Mouse (Mus musculus): ENCODE measurements around the gene Abcb8.
"Not testable (repeated sequence)": the region's sequence is repeated elsewhere in the genome, so short reads cannot be mapped to it uniquely, and the experiment has no call there.

The Abcb8 gene

GRCm38 (mm10) chr5:24394165-24394894 is 867 bp downstream of the Abcb8 start:
- peak; percentile 87 to 91 for DNase-seq (ENCODE audit: low spot score in 2 of 2)

- not testable (repeated sequence) for DNase-seq (ENCODE audit: low spot score in 2 of 2)
These were observed 2.8 kb downstream of the Abcb8 start for GRCm38 (mm10) chr5:24396254-24396653.

GRCm38 (mm10) chr5:24399686-24400085 is 6.2 kb downstream of the Abcb8 start:
- DNase-seq (ENCODE audit: low spot score in 2 of 2): no peak

GRCm38 (mm10) chr5:24400362-24400761 is 6.9 kb downstream of the Abcb8 start:
- no peak for DNase-seq (ENCODE audit: low spot score in 2 of 2)

GRCm38 (mm10) chr5:24400911-24401605 is 7.6 kb downstream of the Abcb8 start:
- DNase-seq (ENCODE audit: low spot score in 2 of 2): no peak

- DNase-seq (ENCODE audit: low spot score in 2 of 2): no peak
These were observed 8.5 kb downstream of the Abcb8 start for GRCm38 (mm10) chr5:24401969-24402368.

GRCm38 (mm10) chr5:24404594-24405360 is 11.3 kb downstream of the Abcb8 start:
- DNase-seq (ENCODE audit: low spot score in 2 of 2): no peak

GRCm38 (mm10) chr5:24405389-24405876 is 12.0 kb downstream of the Abcb8 start:
- no peak for DNase-seq (ENCODE audit: low spot score in 2 of 2)

GRCm38 (mm10) chr5:24408651-24409050 is 15.2 kb downstream of the Abcb8 start:
- no peak for DNase-seq (ENCODE audit: low spot score in 2 of 2)

- DNase-seq (ENCODE audit: low spot score in 2 of 2): no peak
These were observed 16.0 kb downstream of the Abcb8 start for GRCm38 (mm10) chr5:24409466-24409865.

- no peak for DNase-seq (ENCODE audit: low spot score in 2 of 2)
These were observed 18.6 kb downstream of the Abcb8 start for GRCm38 (mm10) chr5:24412063-24412462.

- no peak for DNase-seq (ENCODE audit: low spot score in 2 of 2)
These were observed 19.7 kb downstream of the Abcb8 start, which contains the start of gene Asic3 for GRCm38 (mm10) chr5:24413042-24413693. Gene Asic3, plus strand, starts transcription at chr5:24413392.

GRCm38 (mm10) chr5:24413938-24414337 is 20.5 kb downstream of the Abcb8 start:
- no peak for DNase-seq (ENCODE audit: low spot score in 2 of 2)

GRCm38 (mm10) chr5:24416222-24416736 is 22.8 kb downstream of the Abcb8 start:
- DNase-seq (ENCODE audit: low spot score in 2 of 2): peak in 1 of 2 experiments; percentile 40

- no peak for DNase-seq (ENCODE audit: low spot score in 2 of 2)
These were observed 24.1 kb downstream of the Abcb8 start for GRCm38 (mm10) chr5:24417587-24417986.

- DNase-seq (ENCODE audit: low spot score in 2 of 2): no peak
These were observed 26.9 kb downstream of the Abcb8 start for GRCm38 (mm10) chr5:24420381-24420780.

- peak; percentile 97 to 98 for DNase-seq (ENCODE audit: low spot score in 2 of 2)
These were observed 29.9 kb downstream of the Abcb8 start, which contains the start of the genes Cdk5 and Slc4a2 for GRCm38 (mm10) chr5:24423129-24424003. Gene Cdk5, minus strand, starts transcription at chr5:24423530. Gene Slc4a2, plus strand, starts transcription at chr5:24423837.

GRCm38 (mm10) chr5:24424004-24424781 is 30.7 kb downstream of the Abcb8 start:
- DNase-seq (ENCODE audit: low spot score in 2 of 2): peak in 1 of 2 experiments; percentile 39

GRCm38 (mm10) chr5:24424861-24425411 is 31.5 kb downstream of the Abcb8 start:
- DNase-seq (ENCODE audit: low spot score in 2 of 2): peak; percentile 84 to 88

Data from urinary bladder, postnatal 4 days (tissue).